Mouse (Mus musculus) spleen, adult 2 months (tissue): Measurements from ENCODE around the gene Scarf2. TPM values are rescaled to one million over a fixed set of nuclear protein-coding genes. Genes with fewer than 3 reads are reported as not detected.

Experiments used
- DNase-seq, 2 experiments: peaks; one replicate each; pipeline versions ENCODE4 v3.0.0 to v3.0.0-alpha.2; 2012 to 2021; ENCODE audit warnings: low spot score in 2 of 2, low read depth in 1 of 2
- H3K27ac ChIP-seq: fragments of 200-500 bp; 2 replicates; pipeline ENCODE4 v1.5.1; 2012; ENCODE audit warnings: low read length, inconsistent platforms; ENCODE audit not compliant: insufficient read depth
- H3K27me3 ChIP-seq: fragments of 200-500 bp; 2 replicates; pipeline ENCODE4 v1.6.1; 2012; ENCODE audit warnings: mild to moderate bottlenecking, moderate library complexity, low read length, inconsistent platforms; ENCODE audit not compliant: control insufficient read depth, insufficient read depth
- H3K36me3 ChIP-seq: fragments of 200-500 bp; 2 replicates; pipeline ENCODE4 v1.6.1; 2012; ENCODE audit warnings: mild to moderate bottlenecking, low read length, inconsistent platforms; ENCODE audit not compliant: control insufficient read depth, insufficient read depth
- H3K4me1 ChIP-seq: fragments of 200-500 bp; 2 replicates; pipeline ENCODE4 v1.6.1; 2011; ENCODE audit warnings: inconsistent platforms; ENCODE audit not compliant: control insufficient read depth, insufficient read depth, insufficient read length
- H3K4me3 ChIP-seq: fragments of 200-500 bp; 2 replicates; pipeline ENCODE4 v1.5.1; 2011; ENCODE audit warnings: mild to moderate bottlenecking, inconsistent platforms; ENCODE audit not compliant: insufficient read depth, insufficient read length; ENCODE audit errors: extremely low read depth
- CTCF ChIP-seq: fragments of 200-500 bp; IDR thresholded peaks from 2 replicates; pipeline ENCODE4 v1.5.1; 2011; ENCODE audit warnings: mild to moderate bottlenecking, inconsistent platforms; ENCODE audit not compliant: insufficient read depth, insufficient read length, insufficient replicate concordance; ENCODE audit errors: extremely low read depth
- POLR2A ChIP-seq: fragments of 200-500 bp; IDR thresholded peaks from 2 replicates; pipeline ENCODE4 v1.6.1; 2011; ENCODE audit warnings: low read depth, low read length, inconsistent platforms
- WGBS: fragments of 180-500 bp; shearing (Covaris S2); methylation state at CpG from one replicate; pipeline ENCODE4 v1.1.7; 2018; 5-methylcytosine and 5-hydroxymethylcytosine counted together
- polyA plus RNA-seq: library from polyadenylated mRNA; depleted of rRNA; stranded (reverse); fragments of >200 nt; gene quantifications from 2 replicates; pipeline ENCODE4 v1.2.3, GENCODE M21; 2012; rRNA removed

Gene Scarf2
- polyA plus RNA-seq = 27.6 and 40.8 TPM in 2 replicates

DNA sequence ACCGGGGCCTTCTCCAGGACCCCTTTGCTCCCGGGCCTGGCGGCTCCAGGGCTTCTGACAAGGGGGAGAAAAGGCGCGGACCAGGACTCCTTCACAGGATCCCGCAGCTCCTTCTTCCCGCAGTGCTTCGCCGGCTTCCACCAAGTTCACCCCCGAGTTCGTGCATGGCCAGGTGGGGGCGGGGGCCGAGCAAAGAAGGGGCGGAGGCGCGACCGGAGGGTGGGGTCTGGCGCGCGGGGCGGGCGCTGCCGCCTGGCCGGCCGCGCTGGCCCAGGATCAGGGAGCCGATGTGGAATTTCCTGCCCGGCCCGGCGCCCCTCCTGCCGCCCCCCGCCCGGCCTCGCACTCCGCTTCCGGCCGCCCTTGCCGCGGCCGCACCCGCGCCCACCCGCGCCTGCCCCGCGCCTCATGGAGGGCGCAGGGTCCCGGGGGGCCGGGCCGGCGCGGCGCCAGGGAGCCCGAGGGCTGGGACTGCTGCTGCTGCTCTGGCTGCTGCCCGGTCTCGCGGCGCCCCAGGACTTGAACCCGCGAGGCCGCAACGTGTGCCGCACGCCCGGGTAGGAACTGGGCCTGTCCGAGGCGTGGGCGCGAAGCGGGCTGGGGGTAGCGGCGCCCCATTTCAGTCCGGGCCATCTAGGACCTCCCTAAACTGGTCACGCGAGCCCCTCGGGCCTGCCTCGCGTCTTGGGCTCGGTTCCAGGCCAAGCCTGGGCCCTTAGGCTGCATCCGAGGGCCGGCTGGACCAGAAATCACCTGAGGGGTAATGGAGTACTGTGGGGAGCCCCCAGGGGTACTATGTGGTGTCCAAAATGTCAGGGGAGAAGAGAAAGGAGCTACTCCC lies at the start of gene Scarf2:
Gene Scarf2 (plus strand): TSS at position 312 of the 841 bp plus-strand sequence.
- DNase-seq = no peak
- 5% methylated on average over 63 of the region's 81 CpGs for WGBS
- Histone ChIP-seq H3K4me1 (peaks cover 6% of the 10 kb centered on the region; the same call in 1 of the 2 replicates), H3K36me3 (no peaks in the 10 kb centered on the region), H3K27me3 (peaks cover 26% of the 10 kb centered on the region), H3K27ac (peak within 1 kb of the TSS; percentile 6), H3K4me3 (peak within 1 kb of the TSS; percentile 39; the same call in 1 of the 2 replicates)
- no peak for TF ChIP-seq CTCF
- no peak for TF ChIP-seq POLR2A

DNA sequence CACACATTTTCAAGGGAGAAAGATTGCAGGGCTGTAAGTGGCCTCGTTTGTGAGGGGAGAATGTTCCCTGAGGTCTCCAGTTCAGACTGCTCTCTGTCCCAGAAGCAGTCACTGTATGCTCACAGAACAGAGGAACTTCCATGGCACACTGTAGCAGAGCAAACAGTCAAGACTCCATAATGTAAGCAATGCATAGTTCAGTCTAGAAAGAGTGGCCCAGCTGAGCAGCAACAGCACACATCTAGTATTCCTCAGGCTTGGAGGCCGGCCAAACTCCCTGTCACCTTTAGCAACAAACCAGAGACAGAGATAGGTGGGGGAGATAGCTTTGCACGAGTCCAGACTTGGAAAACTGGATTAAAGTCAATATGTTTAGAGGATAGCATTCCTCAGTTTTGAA lies 44.1 kb upstream of the Scarf2 start:
- 57% methylated on average over 3 of the region's 3 CpGs for WGBS
- no peak for TF ChIP-seq POLR2A
- no peak for TF ChIP-seq CTCF
- Histone ChIP-seq H3K36me3 (no peaks in the 10 kb centered on the region), H3K4me3 (no peak overlapping the region), H3K27me3 (no peaks in the 10 kb centered on the region), H3K4me1 (no peaks in the 10 kb centered on the region), H3K27ac (no peak overlapping the region)
- no peak for DNase-seq

DNA sequence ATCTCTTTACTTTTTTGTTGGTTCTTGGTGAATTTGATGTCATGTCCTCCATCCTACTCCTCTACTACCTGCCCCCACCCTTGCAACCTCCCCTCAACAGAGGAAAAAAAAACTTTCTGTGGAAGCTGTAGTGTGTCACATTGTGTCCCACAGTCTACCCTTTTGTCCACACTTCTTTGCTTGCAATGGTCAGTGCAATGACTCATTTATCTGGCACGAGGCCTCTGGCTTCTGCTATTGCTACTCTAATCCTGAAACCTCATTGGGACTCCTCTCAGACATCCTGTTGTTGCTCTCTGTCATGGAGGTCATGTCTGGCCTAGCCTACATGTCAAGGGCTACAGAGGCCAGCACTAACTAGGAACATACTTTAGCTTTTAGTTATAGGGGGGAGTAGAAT lies 43.4 kb upstream of the Scarf2 start:
- no peak for DNase-seq
- H3K36me3 ChIP-seq = no peaks in the 10 kb centered on the region
- no peak overlapping the region for H3K4me3 ChIP-seq
- H3K27me3 ChIP-seq = no peaks in the 10 kb centered on the region
- TF ChIP-seq CTCF = no peak
- TF ChIP-seq POLR2A = no peak
- 31% methylated on average over 1 of the region's 1 CpGs for WGBS
- H3K4me1 ChIP-seq = no peaks in the 10 kb centered on the region
- H3K27ac ChIP-seq = no peak overlapping the region

DNA sequence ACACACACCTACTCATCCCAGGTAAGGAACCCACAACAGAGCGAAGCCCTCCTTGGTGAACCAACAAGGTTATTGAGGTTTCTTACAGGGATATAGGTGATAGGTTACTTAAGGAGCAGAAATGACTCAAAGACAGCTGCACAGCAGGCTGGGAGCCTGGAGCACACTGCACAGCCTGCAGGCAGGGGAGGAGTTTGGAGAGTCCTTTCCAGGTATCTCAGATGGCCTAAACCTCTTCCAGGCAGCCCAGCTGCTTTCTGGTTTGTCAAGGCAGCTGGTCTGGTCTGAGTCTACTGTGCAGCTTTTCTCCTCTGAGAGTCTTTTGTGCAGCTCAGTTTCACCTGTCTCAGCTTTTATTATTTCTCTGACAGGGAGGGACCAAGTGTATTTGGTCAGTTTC lies 39.3 kb upstream of the Scarf2 start:
- Histone ChIP-seq H3K27me3 (no peaks in the 10 kb centered on the region), H3K4me1 (peaks cover 4% of the 10 kb centered on the region), H3K27ac (no peak overlapping the region), H3K4me3 (no peak overlapping the region), H3K36me3 (no peaks in the 10 kb centered on the region)
- 96% methylated on average over 1 of the region's 1 CpGs for WGBS
- DNase-seq = no peak
- no peak for TF ChIP-seq CTCF
- no peak for TF ChIP-seq POLR2A

DNA sequence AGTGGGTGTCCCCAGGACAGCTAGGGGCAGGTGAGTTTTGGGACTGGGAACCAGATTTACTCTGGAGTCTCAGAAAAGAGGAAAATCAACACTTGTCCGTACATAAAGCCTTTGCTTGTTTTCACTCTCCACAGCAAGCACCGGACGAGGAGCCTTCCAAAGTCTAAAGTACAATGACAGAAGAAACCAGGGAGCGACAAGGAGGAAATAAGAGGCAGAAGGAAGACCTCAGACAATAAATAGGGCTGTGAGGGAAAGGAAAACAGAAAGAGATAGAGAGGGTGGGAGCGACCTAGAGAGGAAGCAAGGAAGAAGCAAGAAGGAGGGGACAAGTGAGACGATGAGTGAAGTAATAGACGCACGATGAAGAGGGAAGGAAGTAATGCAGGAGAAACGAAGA lies 38.2 kb upstream of the Scarf2 start:
- WGBS = 38% methylated on average over 9 of the region's 9 CpGs
- no peak for DNase-seq
- Histone ChIP-seq H3K4me3 (peak overlapping the region; percentile 62; the same call in 1 of the 2 replicates), H3K27me3 (no peaks in the 10 kb centered on the region), H3K4me1 (peaks cover 4% of the 10 kb centered on the region), H3K27ac (0 out of 2 replicates have a peak overlapping the region, but pooled peaks have one; percentile 1), H3K36me3 (no peaks in the 10 kb centered on the region)
- TF ChIP-seq POLR2A = no peak
- TF ChIP-seq CTCF = no peak

DNA sequence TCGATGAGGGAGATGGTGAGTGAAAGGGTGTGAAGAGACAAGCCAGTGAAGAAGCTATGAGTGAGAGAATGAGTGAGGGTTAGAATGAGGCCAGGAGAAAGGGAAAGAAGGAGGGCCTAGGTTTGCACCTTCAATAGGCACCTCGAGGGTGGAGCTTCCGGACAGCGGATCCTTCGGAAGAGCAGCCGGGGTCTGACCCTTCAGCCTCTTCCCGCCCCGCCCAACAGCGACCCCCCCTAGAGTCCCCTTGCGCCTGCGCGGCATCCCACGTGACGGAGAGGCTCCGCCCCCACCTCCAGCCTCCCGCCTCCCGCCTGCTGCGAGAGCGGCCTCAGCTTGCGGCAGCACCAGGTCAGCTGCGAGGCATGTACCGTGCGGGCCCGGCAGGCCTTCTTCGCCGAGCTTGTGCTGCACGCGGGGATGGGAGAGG lies 37.7 kb upstream of the Scarf2 start, which contains the start of gene Klhl22:
Gene Klhl22 (plus strand): TSS at position 275 of the 430 bp plus-strand sequence.
- peaks cover 4% of the 10 kb centered on the region for H3K4me1 ChIP-seq
- under 1% methylated on average over 28 of the region's 28 CpGs for WGBS
- peak; percentile 41 to 89 for DNase-seq
- 0 out of 2 replicates have a peak within 1 kb of the TSS, but pooled peaks have one; percentile 1 for H3K27ac ChIP-seq
- peaks cover 1% of the 10 kb centered on the region; the same call in 1 of the 2 replicates for H3K36me3 ChIP-seq
- H3K4me3 ChIP-seq = peak within 1 kb of the TSS; percentile 62
- H3K27me3 ChIP-seq = no peaks in the 10 kb centered on the region
- TF ChIP-seq POLR2A (peak; percentile 23; the same call in 1 of the 2 replicates), CTCF (no peak)
